Mouse (Mus musculus) thymus, adult 2 months (tissue): Measurements from ENCODE around the gene Dhrs13. TPM values are rescaled to one million over a fixed set of nuclear protein-coding genes. Genes with fewer than 3 reads are reported as not detected.

Experiments
- DNase-seq: peaks from one replicate; pipeline ENCODE4 v3.0.0; 2021
- H3K27ac ChIP-seq: fragments of 200-500 bp; 2 replicates; pipeline ENCODE4 v1.5.1; 2012; ENCODE audit warnings: low read length, control low read depth; ENCODE audit not compliant: control insufficient read depth, insufficient read depth
- H3K27me3 ChIP-seq: fragments of 200-500 bp; 2 replicates; pipeline ENCODE4 v1.6.1; 2012; ENCODE audit warnings: mild to moderate bottlenecking, low read length, moderate library complexity, mixed read lengths; ENCODE audit not compliant: control insufficient read depth, insufficient read depth
- H3K36me3 ChIP-seq: fragments of 200-500 bp; 2 replicates; pipeline ENCODE4 v1.6.1; 2012; ENCODE audit warnings: mild to moderate bottlenecking, low read length, moderate library complexity; ENCODE audit not compliant: control insufficient read depth, insufficient read depth
- H3K4me1 ChIP-seq: fragments of 200-500 bp; replicated peaks from 2 replicates; pipeline ENCODE4 v1.6.1; 2012; ENCODE audit warnings: low read length; ENCODE audit not compliant: control insufficient read depth, insufficient read depth
- H3K4me3 ChIP-seq: fragments of 200-500 bp; 2 replicates; pipeline ENCODE4 v1.5.1; 2012; ENCODE audit warnings: mild to moderate bottlenecking, low read length, control low read depth, moderate library complexity; ENCODE audit not compliant: control insufficient read depth, insufficient read depth
- CTCF ChIP-seq: fragments of 200-500 bp; IDR thresholded peaks from 2 replicates; pipeline ENCODE4 v1.5.1; 2012; ENCODE audit warnings: mild to moderate bottlenecking, control low read depth, low read length, moderate library complexity, borderline replicate concordance; ENCODE audit not compliant: control insufficient read depth, poor library complexity, insufficient read depth; ENCODE audit errors: extremely low read depth
- POLR2A ChIP-seq: fragments of 200-500 bp; IDR thresholded peaks from 2 replicates; pipeline ENCODE4 v1.6.1; 2012; ENCODE audit warnings: mild to moderate bottlenecking, low read length, control low read depth, moderate library complexity; ENCODE audit not compliant: control insufficient read depth, poor library complexity, insufficient read depth; ENCODE audit errors: extremely low read depth
- WGBS: fragments of 180-500 bp; shearing (Covaris S2); methylation state at CpG from one replicate; pipeline ENCODE4 v1.1.7; 2018; 5-methylcytosine and 5-hydroxymethylcytosine counted together
- polyA plus RNA-seq: library from polyadenylated mRNA; depleted of rRNA; stranded (reverse); fragments of >200 nt; gene quantifications from 2 replicates; pipeline ENCODE4 v1.2.3, GENCODE M21; 2012; rRNA removed

Gene Dhrs13
- 13.4 and 14.4 TPM in 2 replicates for polyA plus RNA-seq

- no peaks in the 10 kb centered on the region for H3K27me3 ChIP-seq
- H3K4me1 ChIP-seq, result peaks cover 25% of the 10 kb centered on the region
- H3K4me3 ChIP-seq, result peak within 1 kb of the TSS; percentile 83
- DNase-seq, result peak; percentile 93
- peaks cover 2% of the 10 kb centered on the region for H3K36me3 ChIP-seq
- under 1% methylated on average over 96 of the region's 96 CpGs for WGBS
- TF ChIP-seq POLR2A (peak; percentile 30; the same call in 1 of the 2 replicates), CTCF (peak; percentile 98)
- H3K27ac ChIP-seq, result no peak within 1 kb of the TSS
Measured at GRCm38 (mm10) chr11:78031947-78032808, at the start of gene Dhrs13. Dhrs13 (plus strand) TSS chr11:78032280.

GRCm38 (mm10) chr11:77982441-77982905, 49.6 kb upstream of the Dhrs13 start, which contains the start of gene Phf12:
Phf12 (plus strand) TSS chr11:77982754.
- WGBS, result under 1% methylated on average over 62 of the region's 62 CpGs
- peak within 1 kb of the TSS; percentile 99 for H3K4me3 ChIP-seq
- no peaks in the 10 kb centered on the region for H3K27me3 ChIP-seq

DNA sequence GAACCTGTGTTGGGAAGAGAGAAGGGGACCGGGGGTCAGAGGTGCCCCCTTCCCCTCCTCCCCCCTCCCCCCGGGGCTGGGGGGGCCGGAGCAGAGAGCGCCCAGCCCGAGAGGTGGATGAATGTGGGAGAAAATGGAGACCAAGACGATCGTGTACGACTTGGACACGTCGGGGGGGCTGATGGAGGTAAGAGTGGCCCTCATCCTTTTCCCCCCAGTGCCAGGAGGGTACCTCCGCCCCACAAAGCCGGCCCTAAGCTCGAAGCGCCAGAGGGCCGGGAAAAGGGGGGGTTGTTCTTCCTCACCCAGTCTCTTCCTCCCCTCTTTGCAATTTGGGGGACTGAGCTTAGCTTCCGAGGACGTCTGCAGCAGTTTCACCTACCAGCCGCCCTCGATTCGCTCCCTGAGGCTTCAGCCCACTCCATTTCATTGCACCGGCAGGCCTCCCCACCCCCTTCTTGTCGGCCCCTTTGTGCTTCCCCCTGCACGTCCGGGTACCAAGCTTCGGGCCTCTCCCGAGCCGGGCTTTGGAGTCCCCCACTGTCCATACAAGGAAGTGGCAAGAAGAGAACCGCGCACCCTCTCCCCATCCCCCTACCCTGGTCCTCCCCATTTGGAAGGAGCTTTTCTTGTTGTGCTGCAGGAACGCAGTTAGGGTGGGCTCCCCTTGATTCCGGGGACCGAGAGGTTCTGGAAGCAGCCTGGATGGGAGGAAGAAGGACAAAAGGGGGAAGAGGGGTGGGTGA, 48.7 kb upstream of the Dhrs13 start:
- H3K27ac ChIP-seq, result peak overlapping the region; percentile 93
- 2% methylated on average over 29 of the region's 32 CpGs for WGBS
- H3K4me1 ChIP-seq, result peaks cover 12% of the 10 kb centered on the region
- peak; percentile 71 for DNase-seq
- no peak for TF ChIP-seq CTCF
- TF ChIP-seq POLR2A, result peak; percentile 19; the same call in 1 of the 2 replicates
- peaks cover under 1% of the 10 kb centered on the region; the same call in 1 of the 2 replicates for H3K36me3 ChIP-seq
- no peaks in the 10 kb centered on the region for H3K27me3 ChIP-seq
- H3K4me3 ChIP-seq, result peak overlapping the region; percentile 99

More at GRCm38 (mm10) chr11:77982441-77982905, 49.6 kb upstream of the Dhrs13 start, which contains the start of gene Phf12:
- peak; percentile 96 for TF ChIP-seq POLR2A
- TF ChIP-seq CTCF, result peak; percentile 59; the same call in 1 of the 2 replicates
- Histone ChIP-seq H3K36me3 (no peaks in the 10 kb centered on the region), H3K27ac (peak within 1 kb of the TSS; percentile 93), H3K4me1 (peaks cover 12% of the 10 kb centered on the region)
- DNase-seq, result peak; percentile 100

DNA sequence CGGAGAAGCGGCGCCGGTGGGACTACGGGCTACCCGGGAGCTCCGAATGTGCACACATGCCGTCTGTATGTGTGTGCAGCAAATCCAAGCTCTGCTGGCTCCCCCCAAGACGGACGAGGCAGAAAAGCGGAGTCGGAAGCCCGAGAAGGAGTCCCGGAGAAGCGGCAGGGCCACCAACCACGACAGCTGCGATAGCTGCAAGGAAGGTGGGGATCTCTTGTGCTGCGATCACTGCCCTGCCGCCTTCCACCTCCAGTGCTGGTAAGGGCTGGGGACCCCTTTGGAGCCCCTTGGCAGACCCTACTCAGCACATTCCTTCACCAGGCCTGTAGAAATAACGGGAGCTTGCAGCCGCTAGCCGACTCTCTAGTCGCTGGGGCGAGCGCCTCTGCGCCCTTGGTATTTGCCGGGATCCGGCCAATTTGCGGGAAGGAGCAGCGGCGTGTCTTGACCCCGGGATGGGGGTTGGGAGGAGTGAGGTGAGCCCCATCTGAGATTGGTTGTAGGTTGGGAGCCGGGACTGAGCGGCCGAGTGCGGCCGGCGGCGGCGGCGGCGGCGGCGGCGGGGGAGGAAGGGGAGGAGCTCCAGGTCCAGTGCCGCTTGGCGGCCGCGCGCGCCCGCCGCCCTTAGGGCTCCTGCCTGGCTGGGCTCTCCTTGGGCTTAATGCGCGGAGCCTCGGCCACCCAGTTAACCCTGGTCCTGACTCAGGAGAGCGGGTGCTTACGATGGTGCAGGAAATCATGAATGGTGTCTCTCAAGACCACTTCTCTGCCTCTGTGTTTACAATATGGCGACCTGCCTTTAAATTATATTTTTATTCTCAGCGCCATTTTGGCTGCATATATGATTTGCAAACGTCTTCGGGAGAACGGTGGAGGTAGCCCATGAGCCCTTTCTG, 47.9 kb upstream of the Dhrs13 start:
- peak overlapping the region; percentile 93 for H3K27ac ChIP-seq
- peak; percentile 67 for DNase-seq
- WGBS, result under 1% methylated on average over 61 of the region's 63 CpGs
- peaks cover 12% of the 10 kb centered on the region for H3K4me1 ChIP-seq
- no peaks in the 10 kb centered on the region for H3K27me3 ChIP-seq
- peak overlapping the region; percentile 99 for H3K4me3 ChIP-seq
- TF ChIP-seq CTCF (peak; percentile 44; the same call in 1 of the 2 replicates), POLR2A (peak; percentile 45; the same call in 1 of the 2 replicates)
- peaks cover 9% of the 10 kb centered on the region for H3K36me3 ChIP-seq

- peaks cover 13% of the 10 kb centered on the region for H3K36me3 ChIP-seq
- WGBS, result 1% methylated on average over 13 of the region's 13 CpGs
Measured at GRCm38 (mm10) chr11:77984836-77985231, 47.2 kb upstream of the Dhrs13 start.

More at GRCm38 (mm10) chr11:77984836-77985231, 47.2 kb upstream of the Dhrs13 start:
- Histone ChIP-seq H3K27ac (peak overlapping the region; percentile 79), H3K4me3 (peak overlapping the region; percentile 99), H3K4me1 (peaks cover 12% of the 10 kb centered on the region), H3K27me3 (no peaks in the 10 kb centered on the region)
- TF ChIP-seq CTCF, result no peak
- no peak for TF ChIP-seq POLR2A
- peak; percentile 57 for DNase-seq
